Mouse (Mus musculus): ENCODE measurements at regions not wholly inside any gene's neighbourhood (a gene's known extent, or its start where the extent isn't known, plus 50 kb on each side); places are given as distances from the start of the nearest gene placed in this dataset.
"Not testable (repeated sequence)": the region's sequence is repeated elsewhere in the genome, so short reads cannot be mapped to it uniquely, and the experiment has no call there.

DNA sequence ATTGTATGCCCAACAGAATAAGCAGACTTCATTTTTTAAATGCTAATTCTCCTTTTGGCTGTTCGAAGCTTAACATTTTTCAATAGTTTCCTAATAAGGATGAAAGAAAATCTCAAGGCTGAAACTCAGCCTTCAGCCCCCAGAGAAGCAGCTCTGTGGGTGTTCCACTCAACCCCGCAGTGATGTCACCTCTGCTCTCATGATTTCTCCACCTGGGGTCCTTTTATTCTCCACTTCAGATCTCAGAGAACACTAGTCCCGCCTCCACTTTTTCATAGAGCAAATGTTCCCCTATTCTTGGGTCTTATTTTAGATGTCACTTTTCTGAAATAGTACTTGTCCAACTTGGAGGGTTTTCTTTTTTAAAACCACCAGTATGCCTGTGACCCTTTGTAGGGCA, 567.3 kb downstream of the Cntn3 start:
- no peaks in the 10 kb centered on the region for H3K27me3 ChIP-seq (ENCODE audit: control insufficient read depth, insufficient read depth, low read length)
- H3K36me3 ChIP-seq (replicated peaks; ENCODE audit: control insufficient read depth, insufficient read depth, low read depth, low read length): no peaks in the 10 kb centered on the region
- no peak overlapping the region for H3K9ac ChIP-seq (replicated peaks; ENCODE audit: low read length)
- DNase-seq (ENCODE audit: low spot score) (no peak), ATAC-seq (replicated peaks; ENCODE audit: insufficient number of reproducible peaks, low FRiP score, low TSS enrichment, low read depth) (no peak)
- H3K4me2 ChIP-seq (ENCODE audit: low read depth, low read length): no peak overlapping the region
- no peak overlapping the region for H3K4me3 ChIP-seq (ENCODE audit: low read depth, low read length)
- no peak overlapping the region for H3K27ac ChIP-seq (replicated peaks; ENCODE audit: low read depth, low read length)
- H3K4me1 ChIP-seq (ENCODE audit: control insufficient read depth, insufficient read depth, low read length): no peaks in the 10 kb centered on the region
- H3K9me3 ChIP-seq (replicated peaks; ENCODE audit: control insufficient read depth, low read length): no peaks in the 10 kb centered on the region
- WGBS: 70% methylated on average over 3 of the region's 3 CpGs

DNA sequence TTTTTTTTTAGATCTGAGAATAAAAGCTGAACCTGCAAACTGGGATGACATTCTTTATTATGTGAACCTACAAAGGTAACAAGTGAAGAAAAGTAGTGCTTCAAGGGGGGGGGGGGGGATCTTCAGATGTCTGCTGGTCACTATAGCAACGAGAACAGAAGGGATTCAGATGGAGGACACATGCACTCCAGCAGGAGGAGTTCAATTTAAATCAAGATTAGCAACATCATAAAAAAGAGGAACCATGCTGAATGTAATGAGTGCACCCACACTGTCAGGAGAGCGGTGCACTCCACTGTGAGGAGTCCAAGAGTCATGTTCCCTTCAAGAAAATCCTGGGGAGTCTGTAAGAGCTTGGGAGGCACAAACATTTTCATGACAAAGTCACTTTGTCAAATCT, 574.7 kb downstream of the Cntn3 start:
- Histone ChIP-seq H3K9ac (replicated peaks; ENCODE audit: low read length) (no peak overlapping the region), H3K36me3 (replicated peaks; ENCODE audit: control insufficient read depth, insufficient read depth, low read depth, low read length) (no peaks in the 10 kb centered on the region), H3K4me2 (ENCODE audit: low read depth, low read length) (no peak overlapping the region), H3K9me3 (replicated peaks; ENCODE audit: control insufficient read depth, low read length) (no peaks in the 10 kb centered on the region), H3K4me1 (ENCODE audit: control insufficient read depth, insufficient read depth, low read length) (no peaks in the 10 kb centered on the region), H3K27me3 (ENCODE audit: control insufficient read depth, insufficient read depth, low read length) (no peaks in the 10 kb centered on the region), H3K27ac (replicated peaks; ENCODE audit: low read depth, low read length) (no peak overlapping the region), H3K4me3 (ENCODE audit: low read depth, low read length) (no peak overlapping the region)
- DNase-seq (ENCODE audit: low spot score) (no peak), ATAC-seq (replicated peaks; ENCODE audit: insufficient number of reproducible peaks, low FRiP score, low TSS enrichment, low read depth) (no peak)
- WGBS: 59% methylated on average over 2 of the region's 2 CpGs

DNA sequence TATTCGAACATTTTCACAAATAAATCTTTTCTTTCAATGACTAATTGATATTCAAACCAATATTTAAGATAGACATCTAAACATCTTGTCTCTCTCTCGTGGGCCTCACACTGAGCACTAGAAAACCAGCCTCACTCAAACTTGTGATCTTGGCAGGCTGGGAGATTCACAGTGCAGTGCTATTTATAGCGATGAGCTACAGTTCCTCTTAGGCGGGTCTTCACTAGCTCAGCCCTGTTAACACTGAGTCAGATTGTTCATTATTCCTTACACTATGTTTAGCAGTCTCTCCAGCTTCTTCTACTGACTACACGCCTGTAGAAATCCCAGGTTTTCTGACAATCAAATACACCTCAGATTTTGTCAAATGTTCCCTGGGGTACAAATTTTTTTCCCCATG, 575.3 kb downstream of the Cntn3 start:
- Histone ChIP-seq H3K27ac (replicated peaks; ENCODE audit: low read depth, low read length) (no peak overlapping the region), H3K4me1 (ENCODE audit: control insufficient read depth, insufficient read depth, low read length) (no peaks in the 10 kb centered on the region), H3K36me3 (replicated peaks; ENCODE audit: control insufficient read depth, insufficient read depth, low read depth, low read length) (no peaks in the 10 kb centered on the region), H3K9me3 (replicated peaks; ENCODE audit: control insufficient read depth, low read length) (no peaks in the 10 kb centered on the region), H3K4me2 (ENCODE audit: low read depth, low read length) (no peak overlapping the region), H3K9ac (replicated peaks; ENCODE audit: low read length) (no peak overlapping the region), H3K4me3 (ENCODE audit: low read depth, low read length) (no peak overlapping the region), H3K27me3 (ENCODE audit: control insufficient read depth, insufficient read depth, low read length) (no peaks in the 10 kb centered on the region)
- DNase-seq (ENCODE audit: low spot score): no peak
- 66% methylated on average over 5 of the region's 5 CpGs for WGBS
- ATAC-seq (replicated peaks; ENCODE audit: insufficient number of reproducible peaks, low FRiP score, low TSS enrichment, low read depth): no peak

DNA sequence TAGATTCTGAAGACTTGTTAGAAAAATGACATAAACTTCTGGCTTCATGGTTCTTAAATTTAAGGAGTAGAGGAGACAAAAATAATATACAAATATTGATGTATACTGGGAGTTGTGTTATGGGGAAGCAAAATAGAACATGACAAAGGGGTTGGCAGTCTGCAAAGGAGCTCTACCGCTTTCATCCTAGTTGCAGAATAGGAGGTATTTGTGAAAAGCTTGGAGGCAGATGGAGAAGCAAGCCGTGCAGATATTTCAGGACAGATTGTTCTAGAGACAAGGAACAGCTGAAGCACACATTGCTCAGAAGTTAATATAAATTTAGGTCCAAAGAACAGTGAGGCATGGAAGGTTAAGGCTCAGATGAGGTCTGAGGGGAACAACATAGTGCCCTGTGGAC, 580.1 kb downstream of the Cntn3 start:
- no peak for DNase-seq (ENCODE audit: low spot score)
- Histone ChIP-seq H3K4me1 (ENCODE audit: control insufficient read depth, insufficient read depth, low read length) (no peaks in the 10 kb centered on the region), H3K4me3 (ENCODE audit: low read depth, low read length) (no peak overlapping the region), H3K9ac (replicated peaks; ENCODE audit: low read length) (no peak overlapping the region), H3K36me3 (replicated peaks; ENCODE audit: control insufficient read depth, insufficient read depth, low read depth, low read length) (no peaks in the 10 kb centered on the region), H3K27ac (replicated peaks; ENCODE audit: low read depth, low read length) (no peak overlapping the region), H3K9me3 (replicated peaks; ENCODE audit: control insufficient read depth, low read length) (no peaks in the 10 kb centered on the region), H3K27me3 (ENCODE audit: control insufficient read depth, insufficient read depth, low read length) (no peaks in the 10 kb centered on the region), H3K4me2 (ENCODE audit: low read depth, low read length) (no peak overlapping the region)
- WGBS: 91% methylated on average over 2 of the region's 2 CpGs
- no peak for ATAC-seq (replicated peaks; ENCODE audit: insufficient number of reproducible peaks, low FRiP score, low TSS enrichment, low read depth)

DNA sequence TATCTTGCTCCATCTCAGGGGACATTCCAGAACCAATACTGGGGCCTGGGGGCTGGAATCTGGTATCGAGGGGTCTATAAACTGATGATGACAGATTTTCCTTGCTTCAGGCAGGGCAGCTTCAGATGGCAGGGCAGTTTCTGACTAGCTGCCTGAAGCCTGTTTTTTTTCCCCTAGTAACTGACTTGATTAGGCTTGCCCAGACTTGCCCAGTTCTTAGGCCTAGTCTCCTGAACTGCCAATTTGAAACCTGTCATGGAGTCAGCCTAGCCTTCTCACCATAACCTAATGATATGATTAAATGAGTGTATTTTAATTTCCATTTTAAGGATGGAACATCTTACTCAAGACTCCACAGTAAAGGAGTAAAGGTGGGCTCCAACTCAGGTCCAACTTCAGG, 591.2 kb downstream of the Cntn3 start:
- H3K36me3 ChIP-seq (replicated peaks; ENCODE audit: control insufficient read depth, insufficient read depth, low read depth, low read length): no peaks in the 10 kb centered on the region
- no peak overlapping the region for H3K4me3 ChIP-seq (ENCODE audit: low read depth, low read length)
- no peaks in the 10 kb centered on the region for H3K27me3 ChIP-seq (ENCODE audit: control insufficient read depth, insufficient read depth, low read length)
- no peaks in the 10 kb centered on the region for H3K9me3 ChIP-seq (replicated peaks; ENCODE audit: control insufficient read depth, low read length)
- H3K27ac ChIP-seq (replicated peaks; ENCODE audit: low read depth, low read length): no peak overlapping the region
- H3K9ac ChIP-seq (replicated peaks; ENCODE audit: low read length): no peak overlapping the region
- H3K4me1 ChIP-seq (ENCODE audit: control insufficient read depth, insufficient read depth, low read length): no peaks in the 10 kb centered on the region
- 55% methylated on average over 1 of the region's 1 CpGs for WGBS
- no peak overlapping the region for H3K4me2 ChIP-seq (ENCODE audit: low read depth, low read length)
- ATAC-seq (replicated peaks; ENCODE audit: insufficient number of reproducible peaks, low FRiP score, low TSS enrichment, low read depth) (no peak), DNase-seq (ENCODE audit: low spot score) (peak; percentile 18)

DNA sequence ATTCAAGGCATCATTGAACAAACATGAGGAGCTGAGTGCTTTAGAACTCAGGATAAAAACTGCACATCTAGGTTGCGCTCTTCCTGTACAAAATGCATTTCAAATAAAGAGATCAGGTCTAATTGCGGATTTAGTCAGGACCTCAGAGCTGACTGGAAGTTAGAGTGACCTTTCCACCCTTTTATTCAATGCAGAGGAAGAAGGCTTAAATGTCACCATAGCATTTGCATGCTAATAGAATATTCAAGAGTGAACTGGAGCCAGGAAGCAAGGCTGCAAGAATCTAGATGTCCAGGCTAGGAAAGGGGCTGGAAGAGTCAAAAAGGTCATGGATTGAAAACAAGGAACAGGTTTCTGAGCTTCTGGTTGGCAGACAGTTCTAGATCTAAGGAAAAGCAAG, 593.7 kb downstream of the Cntn3 start:
- ATAC-seq (replicated peaks; ENCODE audit: insufficient number of reproducible peaks, low FRiP score, low TSS enrichment, low read depth) (no peak), DNase-seq (ENCODE audit: low spot score) (no peak)
- Histone ChIP-seq H3K36me3 (replicated peaks; ENCODE audit: control insufficient read depth, insufficient read depth, low read depth, low read length) (no peaks in the 10 kb centered on the region), H3K4me2 (ENCODE audit: low read depth, low read length) (no peak overlapping the region), H3K27ac (replicated peaks; ENCODE audit: low read depth, low read length) (no peak overlapping the region), H3K27me3 (ENCODE audit: control insufficient read depth, insufficient read depth, low read length) (no peaks in the 10 kb centered on the region), H3K9ac (replicated peaks; ENCODE audit: low read length) (no peak overlapping the region), H3K9me3 (replicated peaks; ENCODE audit: control insufficient read depth, low read length) (no peaks in the 10 kb centered on the region), H3K4me3 (ENCODE audit: low read depth, low read length) (no peak overlapping the region), H3K4me1 (ENCODE audit: control insufficient read depth, insufficient read depth, low read length) (no peaks in the 10 kb centered on the region)
- 58% methylated on average over 2 of the region's 2 CpGs for WGBS

DNA sequence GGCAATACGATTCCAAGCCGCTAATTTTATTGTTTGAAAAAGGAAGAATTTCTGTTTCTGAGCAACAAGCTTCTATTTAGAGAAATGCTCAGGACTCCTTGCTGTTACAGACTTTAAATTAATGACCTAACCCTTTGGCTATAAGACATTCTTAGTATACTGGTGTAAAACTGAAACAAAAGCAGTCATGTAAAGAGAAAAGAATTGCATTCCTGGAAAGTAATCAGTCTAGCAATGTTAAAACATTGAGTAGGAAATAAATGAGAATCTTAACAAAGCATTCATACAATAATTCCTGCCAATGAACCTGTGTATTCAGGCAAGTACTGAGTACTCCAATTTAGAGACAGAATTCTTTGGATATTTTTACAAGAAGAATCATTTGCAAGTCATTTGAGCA, 587.2 kb upstream of the Pdzrn3 start:
- DNase-seq (ENCODE audit: low spot score): no peak
- Histone ChIP-seq H3K27me3 (ENCODE audit: control insufficient read depth, insufficient read depth, low read length) (no peaks in the 10 kb centered on the region), H3K9ac (replicated peaks; ENCODE audit: low read length) (no peak overlapping the region), H3K4me1 (ENCODE audit: control insufficient read depth, insufficient read depth, low read length) (no peaks in the 10 kb centered on the region), H3K27ac (replicated peaks; ENCODE audit: low read depth, low read length) (no peak overlapping the region), H3K4me2 (ENCODE audit: low read depth, low read length) (no peak overlapping the region), H3K9me3 (replicated peaks; ENCODE audit: control insufficient read depth, low read length) (no peaks in the 10 kb centered on the region), H3K36me3 (replicated peaks; ENCODE audit: control insufficient read depth, insufficient read depth, low read depth, low read length) (no peaks in the 10 kb centered on the region), H3K4me3 (ENCODE audit: low read depth, low read length) (no peak overlapping the region)
- no peak for ATAC-seq (replicated peaks; ENCODE audit: insufficient number of reproducible peaks, low FRiP score, low TSS enrichment, low read depth)
- 99% methylated on average over 2 of the region's 2 CpGs for WGBS

DNA sequence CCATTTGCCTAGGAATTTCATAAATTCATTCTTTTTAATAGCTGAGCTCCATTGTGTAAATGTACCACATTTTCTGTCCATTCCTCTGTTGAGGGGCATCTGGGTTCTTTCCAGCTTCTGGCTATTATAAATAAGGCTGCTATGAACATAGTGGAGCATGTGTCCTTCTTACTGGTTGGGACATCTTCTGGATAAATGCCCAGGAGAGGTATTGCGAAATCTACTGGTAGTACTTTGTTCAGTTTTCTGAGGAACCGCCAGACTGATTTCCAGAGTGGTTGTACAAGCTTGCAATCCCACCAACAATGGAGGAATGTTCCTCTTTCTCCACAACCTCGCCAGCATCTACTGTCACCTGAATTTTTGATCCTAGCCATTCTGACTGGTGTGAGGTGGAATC, 583.8 kb upstream of the Pdzrn3 start:
- not testable (repeated sequence) for H3K4me3 ChIP-seq (ENCODE audit: low read depth, low read length); DNase-seq (ENCODE audit: low spot score); H3K4me2 ChIP-seq (ENCODE audit: low read depth, low read length); H3K4me1 ChIP-seq (ENCODE audit: control insufficient read depth, insufficient read depth, low read length); H3K27me3 ChIP-seq (ENCODE audit: control insufficient read depth, insufficient read depth, low read length); H3K9me3 ChIP-seq (replicated peaks; ENCODE audit: control insufficient read depth, low read length); H3K9ac ChIP-seq (replicated peaks; ENCODE audit: low read length); H3K27ac ChIP-seq (replicated peaks; ENCODE audit: low read depth, low read length); ATAC-seq (replicated peaks; ENCODE audit: insufficient number of reproducible peaks, low FRiP score, low TSS enrichment, low read depth); H3K36me3 ChIP-seq (replicated peaks; ENCODE audit: control insufficient read depth, insufficient read depth, low read depth, low read length)
- 85% methylated on average over 3 of the region's 3 CpGs for WGBS

DNA sequence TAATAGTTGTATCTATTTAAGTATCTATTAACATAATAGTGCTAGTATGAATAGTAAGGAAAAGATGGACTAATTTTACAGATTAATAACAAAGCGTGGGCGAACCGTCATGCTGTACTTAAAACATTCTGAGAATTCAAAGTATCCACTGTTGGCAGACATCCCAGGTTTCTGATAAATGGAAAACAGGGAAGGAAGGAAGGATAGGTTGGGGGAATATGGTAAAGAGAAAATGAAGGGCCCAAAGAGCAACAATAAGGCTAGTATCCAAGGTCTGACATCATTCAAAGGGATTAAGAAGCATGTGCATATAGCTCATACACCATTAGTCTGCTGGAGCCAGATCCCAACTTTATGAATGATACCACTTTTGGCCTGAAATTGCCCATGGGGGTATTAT, 572.0 kb upstream of the Pdzrn3 start:
- H3K36me3 ChIP-seq (replicated peaks; ENCODE audit: control insufficient read depth, insufficient read depth, low read depth, low read length): no peaks in the 10 kb centered on the region
- H3K27ac ChIP-seq (replicated peaks; ENCODE audit: low read depth, low read length): no peak overlapping the region
- no peaks in the 10 kb centered on the region for H3K4me1 ChIP-seq (ENCODE audit: control insufficient read depth, insufficient read depth, low read length)
- H3K4me3 ChIP-seq (ENCODE audit: low read depth, low read length): no peak overlapping the region
- ATAC-seq (replicated peaks; ENCODE audit: insufficient number of reproducible peaks, low FRiP score, low TSS enrichment, low read depth) (no peak), DNase-seq (ENCODE audit: low spot score) (no peak)
- WGBS: 85% methylated on average over 3 of the region's 3 CpGs
- H3K9me3 ChIP-seq (replicated peaks; ENCODE audit: control insufficient read depth, low read length): no peaks in the 10 kb centered on the region
- H3K27me3 ChIP-seq (ENCODE audit: control insufficient read depth, insufficient read depth, low read length): no peaks in the 10 kb centered on the region
- H3K4me2 ChIP-seq (ENCODE audit: low read depth, low read length): no peak overlapping the region
- no peak overlapping the region for H3K9ac ChIP-seq (replicated peaks; ENCODE audit: low read length)
